Mouse (Mus musculus) right cerebral cortex, postnatal 36 days (tissue): ENCODE measurements around the gene Kansl1.

Experiments used
- DNase-seq, 2 experiments: peaks; one replicate each; pipeline ENCODE4 v3.0.0; 2022; ENCODE audit warnings: low spot score in 2 of 2, mixed read lengths in 1 of 2

The Kansl1 gene

GRCm38 (mm10) chr11:104363823-104364600 is 104.6 kb downstream of the Kansl1 start:
- no peak for DNase-seq

GRCm38 (mm10) chr11:104362704-104363103 is 106.0 kb downstream of the Kansl1 start:
- DNase-seq = no peak

DNA sequence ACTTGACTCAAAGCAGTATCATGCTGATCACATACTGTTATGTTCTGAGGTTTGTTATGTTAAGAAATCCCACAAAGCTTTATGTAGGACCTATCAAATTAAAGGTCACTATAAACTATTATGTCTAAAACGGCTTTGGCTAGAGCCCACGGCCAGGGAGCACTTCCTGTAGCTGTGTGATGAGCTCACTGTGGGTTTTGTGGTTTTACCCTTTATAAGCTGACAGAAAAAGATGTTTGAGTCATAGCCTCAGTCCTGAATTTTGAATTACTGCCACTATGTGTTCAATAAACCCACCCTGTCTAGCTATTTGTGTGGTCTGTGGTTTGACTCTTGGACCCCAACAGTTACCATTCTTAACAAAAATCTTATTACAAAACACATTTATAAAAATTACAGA is 106.9 kb downstream of the Kansl1 start:
- DNase-seq = no peak

DNA sequence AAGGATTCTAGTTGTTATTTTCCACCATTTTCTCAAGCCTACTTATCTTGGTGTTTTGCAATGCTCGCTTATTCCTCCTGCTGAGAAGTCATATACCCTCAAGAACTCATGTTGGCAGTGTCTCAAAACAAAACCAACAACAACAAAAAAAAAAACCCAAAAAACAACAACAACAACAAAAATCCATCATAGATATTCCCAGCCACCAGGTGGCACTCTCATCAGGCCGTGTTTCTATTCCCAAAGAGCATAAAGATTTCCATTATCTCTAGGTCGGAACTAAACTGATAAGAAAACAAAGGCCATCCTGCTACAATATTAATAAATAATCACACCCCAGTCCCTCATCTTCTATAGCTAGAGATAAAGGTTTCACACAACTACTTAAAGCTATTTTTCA is 121.7 kb downstream of the Kansl1 start:
- DNase-seq = no peak

DNA sequence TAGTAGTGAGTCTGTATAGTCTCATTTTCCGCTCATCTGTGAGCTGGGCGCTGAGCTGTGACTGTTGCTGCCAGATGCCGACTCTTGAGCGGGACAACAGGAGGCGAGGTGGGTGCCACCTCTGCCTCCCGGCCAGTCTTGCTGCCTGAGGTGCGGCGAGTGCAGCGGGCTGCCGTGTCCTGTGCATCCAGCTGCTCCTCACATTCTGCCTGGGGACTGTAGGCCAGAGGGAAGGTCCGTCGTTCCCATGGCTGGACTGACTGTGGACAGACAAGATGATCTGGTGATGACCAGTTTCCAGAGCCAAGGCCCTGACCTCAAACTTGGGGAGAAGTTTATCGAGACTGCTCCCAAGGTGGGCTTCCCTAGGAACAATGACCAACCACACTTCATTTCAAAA is 133.7 kb downstream of the Kansl1 start:
- no peak for DNase-seq

GRCm38 (mm10) chr11:104334115-104334514 is 134.5 kb downstream of the Kansl1 start:
- DNase-seq = no peak

GRCm38 (mm10) chr11:104332105-104332504 is 136.6 kb downstream of the Kansl1 start:
- no peak for DNase-seq

GRCm38 (mm10) chr11:104331208-104331607 is 137.5 kb downstream of the Kansl1 start:
- DNase-seq = no peak

- DNase-seq = no peak
Measured at GRCm38 (mm10) chr11:104330151-104330550, 138.5 kb downstream of the Kansl1 start.

DNA sequence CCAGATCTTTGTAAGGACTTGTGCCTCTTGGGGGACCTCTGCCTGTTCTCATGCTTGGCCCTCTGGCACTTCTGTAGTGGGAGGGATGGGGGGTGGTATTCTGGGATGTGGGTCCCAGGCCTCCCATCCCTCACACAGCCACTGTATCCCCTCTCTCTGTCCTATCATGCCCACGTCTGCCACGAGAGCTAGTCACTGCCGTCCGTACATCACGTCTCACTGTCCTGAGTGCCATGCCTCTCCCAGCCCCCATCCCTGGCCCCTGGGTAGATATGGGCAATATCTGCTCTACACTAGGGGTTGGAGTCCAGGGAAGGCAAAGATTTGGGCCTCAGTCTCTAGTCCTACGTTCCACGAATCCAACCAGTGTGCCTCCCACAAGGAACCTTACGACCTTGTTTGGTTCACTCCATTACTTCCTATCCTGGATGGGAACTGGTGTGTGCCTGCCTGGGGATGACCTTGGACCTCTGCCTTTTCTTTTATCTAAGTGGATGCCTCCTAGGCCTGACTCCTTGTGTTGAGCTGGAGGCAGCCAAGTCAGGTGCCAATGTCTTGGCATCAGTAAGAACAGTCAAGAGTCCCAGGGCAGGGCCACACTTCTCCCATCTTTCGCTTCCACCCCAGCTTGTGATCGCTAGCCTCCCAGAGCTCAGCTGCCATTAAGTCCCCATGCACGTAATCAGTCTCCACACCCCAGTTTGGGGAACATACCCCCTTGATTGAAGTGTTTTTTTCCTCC is 139.3 kb downstream of the Kansl1 start:
- no peak for DNase-seq

DNA sequence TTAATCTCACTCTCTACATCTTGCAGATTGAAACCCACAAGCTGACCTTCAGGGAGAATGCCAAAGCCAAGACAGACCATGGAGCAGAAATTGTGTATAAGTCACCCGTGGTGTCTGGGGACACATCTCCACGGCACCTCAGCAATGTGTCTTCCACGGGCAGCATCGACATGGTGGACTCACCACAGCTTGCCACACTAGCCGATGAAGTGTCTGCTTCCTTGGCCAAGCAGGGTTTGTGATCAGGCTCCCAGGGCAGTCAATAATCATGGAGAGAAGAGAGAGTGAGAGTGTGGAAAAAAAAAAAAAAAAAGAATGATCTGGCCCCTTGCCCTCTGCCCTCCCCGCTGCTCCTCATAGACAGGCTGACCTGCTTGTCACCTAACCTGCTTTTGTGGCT is 140.7 kb downstream of the Kansl1 start:
- DNase-seq = no peak

DNA sequence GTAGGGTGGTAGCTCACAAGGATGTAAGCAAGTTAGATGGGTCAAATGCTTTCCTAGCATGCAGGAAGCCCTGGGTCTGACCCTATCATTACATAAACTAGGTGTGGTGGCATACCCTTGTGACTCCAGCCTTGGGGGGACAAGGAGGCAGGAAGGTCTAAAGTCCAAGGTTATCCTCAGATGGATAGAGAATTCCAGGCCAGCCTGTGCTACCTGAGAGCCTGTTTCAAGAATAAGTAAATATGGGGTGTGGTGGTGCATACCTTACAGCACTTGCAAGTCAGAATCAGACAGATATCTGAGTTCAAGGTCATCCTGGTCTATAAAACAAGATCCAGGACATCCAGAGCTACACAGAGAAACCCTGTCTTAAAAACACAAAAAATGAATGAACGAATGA is 141.2 kb downstream of the Kansl1 start:
- DNase-seq = no peak

DNA sequence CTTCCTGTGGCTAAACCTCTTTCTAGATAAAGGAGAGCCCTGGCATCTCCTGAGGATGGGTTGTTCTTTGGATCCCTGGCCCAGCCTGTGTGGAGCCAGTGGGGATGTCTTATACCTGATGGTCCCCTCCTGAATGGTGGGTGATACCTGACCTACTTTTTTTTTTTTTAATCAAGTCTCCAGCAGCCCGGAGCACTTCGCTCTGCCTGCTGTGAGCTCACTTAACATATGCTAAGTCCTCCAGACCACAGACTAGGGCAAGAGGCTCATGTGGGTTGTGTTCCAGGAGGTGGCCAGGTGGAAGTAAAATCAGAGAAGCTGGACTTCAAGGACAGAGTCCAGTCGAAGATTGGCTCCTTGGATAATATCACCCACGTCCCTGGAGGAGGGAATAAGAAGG is 146.5 kb downstream of the Kansl1 start:
- DNase-seq = no peak

DNA sequence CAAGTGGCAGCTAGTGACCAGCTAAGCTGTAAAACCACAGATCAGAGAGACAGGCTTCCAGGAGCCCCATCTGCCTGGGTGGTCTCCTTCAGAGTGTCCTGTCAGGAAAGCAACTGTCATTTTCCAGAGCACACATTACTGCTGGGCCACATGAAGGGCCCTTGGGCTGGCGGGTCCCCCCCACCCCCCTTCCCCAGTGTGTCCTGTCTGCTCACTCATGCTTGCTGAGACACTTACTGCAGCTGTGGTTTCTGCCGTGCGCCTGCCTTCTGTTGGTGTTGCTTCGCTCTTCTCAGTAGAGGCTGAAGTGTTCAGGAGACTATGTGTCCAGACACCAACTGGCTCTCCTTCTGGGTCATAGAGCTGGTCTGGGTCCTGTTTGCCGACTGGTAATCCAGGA is 148.2 kb downstream of the Kansl1 start:
- no peak for DNase-seq

DNA sequence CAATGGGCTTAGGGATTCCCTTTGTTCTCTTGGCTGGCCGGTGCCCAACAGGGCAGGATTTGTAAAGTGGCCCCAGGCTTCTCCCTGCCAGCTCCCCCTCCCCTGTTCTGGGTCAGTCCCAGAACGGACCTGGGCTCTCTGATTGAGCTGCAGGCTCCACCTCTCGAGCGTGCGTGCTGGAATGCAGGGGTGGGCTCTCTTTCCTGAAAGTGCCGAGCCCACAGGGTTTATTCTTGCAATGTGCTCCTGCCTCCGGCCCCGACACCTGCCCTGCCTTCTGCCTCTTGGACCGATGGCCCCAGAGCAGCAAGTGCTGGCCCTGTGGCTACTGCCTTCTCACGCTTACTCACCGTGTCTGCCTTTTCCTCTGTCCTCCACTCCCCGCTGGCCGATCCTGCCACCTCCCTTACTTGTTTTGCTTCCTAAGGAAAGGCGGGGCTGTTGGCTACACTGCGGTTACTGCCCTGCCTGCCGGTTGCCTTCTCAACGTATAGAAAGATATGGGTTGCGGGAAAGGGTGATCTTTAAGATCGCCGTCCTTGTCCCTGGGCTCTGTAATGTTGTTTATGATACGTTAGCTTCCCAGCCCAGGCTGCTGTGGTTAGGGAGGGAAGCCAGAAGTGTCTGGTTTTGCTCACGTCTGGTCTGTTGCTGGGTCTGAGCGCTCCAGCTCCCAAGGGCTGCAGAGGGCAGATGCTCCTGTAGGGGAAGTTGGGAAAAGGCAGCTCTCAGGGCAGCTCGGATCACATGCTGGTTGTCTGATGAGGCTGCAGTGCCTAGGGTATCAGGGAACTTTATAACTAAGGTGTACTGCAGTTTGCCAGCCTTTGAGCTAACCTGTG is 149.5 kb downstream of the Kansl1 start:
- DNase-seq = no peak

GRCm38 (mm10) chr11:104317631-104318030 is 151.0 kb downstream of the Kansl1 start:
- no peak for DNase-seq

GRCm38 (mm10) chr11:104316685-104317400 is 151.8 kb downstream of the Kansl1 start:
- DNase-seq = no peak

- DNase-seq = no peak
Measured at GRCm38 (mm10) chr11:104315703-104316102, 153.0 kb downstream of the Kansl1 start.

DNA sequence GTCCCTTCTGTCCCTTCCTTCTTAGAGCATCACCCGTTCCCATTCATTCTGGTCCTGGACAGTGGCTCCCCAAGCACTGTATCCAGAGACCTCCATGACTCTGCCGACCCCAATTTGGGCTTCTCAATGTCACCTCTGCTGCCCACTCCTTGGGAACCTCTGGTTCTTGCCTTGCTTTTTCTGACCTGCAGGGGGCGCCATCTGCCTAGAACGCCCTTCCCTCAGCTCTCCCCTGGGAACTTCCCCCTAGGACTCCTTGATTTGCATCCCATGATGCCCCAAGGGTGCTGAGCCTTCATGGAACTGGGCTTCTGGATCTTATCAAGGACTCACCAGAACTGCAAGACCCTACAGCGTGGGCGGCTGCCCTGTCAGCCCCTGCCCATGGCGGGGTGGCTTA is 157.0 kb downstream of the Kansl1 start:
- no peak for DNase-seq

DNA sequence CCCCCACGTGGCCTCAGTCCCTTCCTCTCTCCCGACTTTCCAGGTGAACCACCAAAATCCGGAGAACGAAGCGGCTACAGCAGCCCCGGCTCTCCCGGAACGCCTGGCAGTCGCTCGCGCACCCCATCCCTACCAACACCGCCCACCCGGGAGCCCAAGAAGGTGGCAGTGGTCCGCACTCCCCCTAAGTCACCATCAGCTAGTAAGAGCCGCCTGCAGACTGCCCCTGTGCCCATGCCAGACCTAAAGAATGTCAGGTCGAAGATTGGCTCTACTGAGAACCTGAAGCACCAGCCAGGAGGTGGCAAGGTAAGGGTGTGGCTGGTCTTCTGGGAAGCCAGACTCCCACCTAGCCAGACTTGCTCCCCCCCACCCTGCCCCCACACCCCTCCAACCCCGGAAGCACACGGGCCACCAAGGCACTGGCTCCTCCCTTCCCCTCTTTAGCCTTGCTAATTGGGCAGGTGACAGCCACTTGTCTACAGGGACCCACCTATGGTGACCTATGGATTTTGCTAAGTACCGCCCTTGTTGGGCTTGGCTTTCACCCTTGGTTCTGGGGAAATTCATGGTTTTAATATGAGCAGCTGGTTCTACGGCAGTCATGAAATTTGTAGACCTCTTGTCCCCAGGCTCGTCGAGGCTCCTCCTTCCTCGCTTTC is 158.3 kb downstream of the Kansl1 start:
- no peak for DNase-seq
